Mouse (Mus musculus): Measurements from ENCODE around the gene Gemin5. TPM values are rescaled to one million over a fixed set of nuclear protein-coding genes. Genes with fewer than 3 reads are reported as not detected.
"Not testable (repeated sequence)": the region's sequence is repeated elsewhere in the genome, so short reads cannot be mapped to it uniquely, and the experiment has no call there.

Gene Gemin5
- total RNA-seq (2021): 10 to 100 TPM; 21.3 to 22.0 TPM

DNA sequence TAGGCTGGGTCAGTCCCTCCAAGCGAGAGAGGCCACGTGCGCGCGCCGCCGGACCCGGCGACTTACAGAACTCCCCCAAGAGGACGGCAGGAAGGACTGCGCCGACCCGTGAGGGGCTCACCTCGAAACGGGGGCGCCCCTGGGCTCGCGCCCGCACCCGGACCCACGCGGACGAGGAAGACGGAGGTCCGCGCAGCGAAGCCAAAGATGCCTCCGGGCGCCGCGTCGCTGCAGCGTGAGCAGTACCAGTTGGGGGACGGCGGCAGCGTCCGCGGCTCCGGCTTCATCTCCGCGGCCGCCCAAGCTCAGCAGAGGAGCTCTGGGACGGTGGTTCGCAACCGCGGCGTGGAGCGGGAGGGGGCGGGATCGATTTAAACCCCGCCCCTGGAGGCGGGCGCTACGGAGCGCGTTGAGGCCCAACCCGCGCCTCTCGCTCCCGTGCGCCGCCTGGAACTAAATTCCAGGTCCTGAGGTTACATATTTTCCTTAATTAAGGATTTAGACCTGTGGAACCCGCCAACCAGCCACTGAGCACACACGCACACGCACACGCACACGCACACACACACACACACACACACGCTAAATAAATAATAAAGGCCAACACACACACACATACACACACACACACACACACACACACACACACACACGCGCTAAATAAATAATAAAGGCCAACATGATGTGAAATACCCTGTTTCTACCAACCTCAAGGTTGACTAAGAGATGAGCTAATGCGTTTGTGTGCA lies at the start of gene Gemin5:
Gene Gemin5, minus strand, starts transcription at position 373 of the 749 bp plus-strand sequence.
- intact Hi-C loops (cut with DNase I): no loop called here
- peak; percentile 87 for DNase-seq

DNA sequence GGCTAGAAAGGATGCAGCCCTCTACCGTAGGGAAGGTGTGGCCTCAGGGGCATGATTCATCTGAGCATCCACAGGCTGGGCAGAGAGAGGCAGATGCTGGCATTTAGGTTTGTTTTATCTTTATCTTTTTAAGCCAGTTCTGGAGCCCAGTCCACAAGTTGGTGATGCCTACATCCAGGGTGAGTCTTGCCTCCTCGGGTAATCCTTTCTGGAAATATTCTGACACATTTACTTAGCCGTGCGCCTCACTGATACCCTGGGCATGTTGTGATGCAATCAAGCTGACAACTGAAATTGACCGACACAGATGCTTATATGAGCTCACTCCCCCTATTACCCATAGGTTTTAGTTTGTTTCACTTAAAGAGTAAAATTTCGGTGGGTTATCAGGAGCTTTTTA lies 48.5 kb upstream of the Gemin5 start:
- intact Hi-C loops (cut with DNase I): no loop called here
- DNase-seq: no peak

DNA sequence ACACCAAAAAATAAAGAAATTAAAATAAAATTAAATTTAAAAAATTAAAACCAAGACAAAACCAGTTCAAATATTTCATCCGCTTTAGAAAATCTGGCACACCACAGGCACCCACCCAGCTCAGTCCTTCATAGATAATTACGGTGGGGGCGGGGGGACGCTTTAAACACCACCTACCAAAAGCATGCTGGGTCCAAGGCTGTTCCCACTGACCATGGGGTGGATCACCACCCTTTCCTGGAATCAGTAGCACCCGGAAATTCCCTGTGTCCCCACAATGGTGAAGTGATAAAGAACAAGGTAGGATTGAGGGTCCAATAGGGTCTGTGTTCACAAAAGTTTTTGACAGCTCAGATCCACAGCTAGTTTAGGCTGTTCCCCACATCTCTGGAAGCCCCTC lies 47.5 kb upstream of the Gemin5 start:
- intact Hi-C loops (cut with DNase I): no loop called here
- DNase-seq: no peak

DNA sequence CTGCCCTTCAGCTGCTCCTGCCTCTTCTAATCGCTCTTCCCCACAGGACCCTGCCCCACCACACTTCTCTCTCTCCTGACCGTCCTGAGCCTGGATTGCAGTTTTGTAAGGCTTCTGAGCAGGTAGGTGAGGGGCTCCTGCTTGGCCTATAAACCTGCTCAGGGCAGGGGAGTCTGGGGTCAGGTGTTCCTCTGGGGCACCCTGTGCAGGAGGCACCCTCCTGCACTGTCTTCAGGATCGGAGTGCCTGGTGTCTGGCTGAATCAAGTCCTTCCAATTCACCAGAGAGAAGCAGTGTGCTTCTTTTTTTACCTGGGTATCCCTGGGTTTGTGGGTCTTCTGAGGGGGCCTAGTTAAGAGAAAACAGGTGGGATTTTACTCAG lies 46.7 kb upstream of the Gemin5 start:
- DNase-seq; intact Hi-C loops (cut with DNase I): not testable (repeated sequence)

DNA sequence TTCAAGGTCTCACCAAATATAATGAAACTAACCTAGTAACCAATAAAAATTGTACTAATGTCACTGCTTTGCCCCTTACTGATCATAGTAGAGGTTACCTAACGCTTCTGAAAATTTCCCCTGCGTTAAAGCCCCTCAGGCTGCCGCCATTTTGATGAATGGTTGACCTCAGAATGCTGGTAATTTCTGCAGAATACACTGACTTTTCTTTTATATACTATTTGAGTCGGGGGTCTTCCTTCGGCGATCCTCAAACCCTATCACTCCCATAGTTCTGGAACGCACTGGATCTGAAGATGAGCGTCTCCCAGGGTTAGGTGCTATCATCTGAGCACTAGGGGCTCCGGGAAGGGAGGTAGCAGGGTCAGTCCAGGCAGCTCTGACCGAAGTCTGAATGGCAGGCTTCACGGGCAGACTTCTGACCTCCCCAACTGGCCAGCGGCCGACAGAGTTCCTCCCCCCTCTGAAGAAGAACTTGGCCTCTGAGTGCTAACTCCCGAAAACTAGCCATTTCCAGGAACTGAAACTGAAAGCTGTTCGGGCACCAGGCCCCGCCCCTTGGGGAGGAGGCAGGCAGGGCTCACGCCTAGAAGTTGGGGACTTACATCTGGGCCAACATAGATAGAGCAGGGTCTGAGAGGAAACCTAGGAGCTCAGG lies 46.2 kb upstream of the Gemin5 start:
- intact Hi-C loops (cut with DNase I): no loop called here
- DNase-seq: peak; percentile 31

DNA sequence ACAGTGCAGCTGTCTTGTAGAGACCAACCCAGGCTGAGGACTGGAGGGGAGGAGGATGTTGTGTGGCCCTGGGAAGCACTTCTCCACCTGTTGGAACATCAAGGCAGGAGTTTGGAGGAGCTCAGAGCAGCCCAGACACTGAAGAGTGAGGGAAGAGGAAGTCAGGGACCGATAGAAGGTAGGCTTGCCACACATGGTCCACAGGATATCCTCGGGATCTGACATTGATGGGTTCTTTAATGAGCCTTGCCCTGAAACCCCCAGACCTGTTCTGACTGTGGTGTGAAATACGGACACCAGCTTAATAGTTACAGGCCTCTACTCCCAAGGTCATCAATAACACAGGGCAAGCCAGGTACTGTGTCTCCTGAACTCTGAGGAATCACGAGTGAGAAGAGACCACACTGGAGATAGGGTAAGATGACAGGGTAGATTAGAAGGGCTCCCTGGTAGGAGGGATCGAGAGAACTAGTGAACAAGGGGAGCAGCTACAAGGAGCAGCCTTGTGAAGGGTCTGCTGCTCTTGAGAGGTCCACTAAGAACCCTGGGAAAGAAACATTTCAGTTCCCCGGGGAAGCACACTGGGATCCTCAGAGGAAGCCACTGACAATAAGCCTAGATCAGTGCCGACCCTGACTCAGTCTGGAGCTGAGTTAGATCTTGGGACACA lies 45.5 kb upstream of the Gemin5 start:
- intact Hi-C loops (cut with DNase I): no loop called here
- DNase-seq: no peak

DNA sequence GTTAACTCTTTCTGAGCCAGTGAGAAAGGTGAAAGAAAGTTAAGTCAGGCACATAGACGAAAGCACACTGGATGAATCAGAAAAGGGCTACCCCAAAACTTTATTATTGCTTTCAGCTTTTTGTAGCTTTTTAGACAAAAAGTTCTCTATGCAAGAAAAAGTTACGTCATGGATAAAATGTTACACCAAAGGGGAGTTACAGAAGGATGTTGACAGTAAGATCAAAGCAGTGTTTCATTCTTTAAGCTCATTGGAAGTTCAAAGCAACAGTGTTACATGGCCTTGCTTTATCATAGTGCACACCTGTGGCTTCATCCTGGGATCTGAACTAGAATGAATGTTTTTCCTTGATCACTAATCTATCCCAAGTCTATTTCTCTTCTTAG lies 43.3 kb upstream of the Gemin5 start:
- intact Hi-C loops (cut with DNase I): no loop called here

DNA sequence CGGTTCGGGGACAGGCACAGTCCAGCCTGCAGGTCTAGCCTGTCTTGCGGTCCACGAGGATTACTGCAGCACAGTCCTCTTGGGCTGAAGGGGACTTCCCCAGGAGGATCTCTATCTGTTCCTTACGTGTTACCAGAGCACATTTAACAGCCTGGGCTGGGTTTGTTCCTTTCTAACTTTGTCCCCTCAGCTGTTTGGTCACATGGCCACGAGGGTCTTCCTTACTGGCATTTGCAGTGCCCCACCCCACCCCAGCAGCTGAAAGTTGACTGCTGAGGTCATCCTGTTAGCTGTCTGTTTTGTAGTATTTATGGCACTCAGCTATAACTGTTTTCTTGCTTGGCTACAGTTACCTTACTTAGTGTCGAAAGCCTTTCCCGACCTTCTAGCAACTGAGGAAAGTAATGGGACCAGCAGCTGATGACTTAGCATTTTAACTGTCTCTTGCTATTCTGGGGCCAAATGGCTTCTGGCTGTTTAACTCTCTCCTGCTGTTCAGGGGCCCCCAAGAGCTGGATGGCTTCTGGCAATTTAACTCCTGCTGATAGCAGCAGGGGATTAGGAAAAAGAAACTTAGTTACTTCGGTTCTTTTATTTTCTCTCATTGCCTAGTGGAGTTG lies 42.8 kb upstream of the Gemin5 start:
- intact Hi-C loops (cut with DNase I): no loop called here
- DNase-seq: no peak

More for the DNA sequence above, 43.3 kb upstream of the Gemin5 start:
- DNase-seq: no peak

DNA sequence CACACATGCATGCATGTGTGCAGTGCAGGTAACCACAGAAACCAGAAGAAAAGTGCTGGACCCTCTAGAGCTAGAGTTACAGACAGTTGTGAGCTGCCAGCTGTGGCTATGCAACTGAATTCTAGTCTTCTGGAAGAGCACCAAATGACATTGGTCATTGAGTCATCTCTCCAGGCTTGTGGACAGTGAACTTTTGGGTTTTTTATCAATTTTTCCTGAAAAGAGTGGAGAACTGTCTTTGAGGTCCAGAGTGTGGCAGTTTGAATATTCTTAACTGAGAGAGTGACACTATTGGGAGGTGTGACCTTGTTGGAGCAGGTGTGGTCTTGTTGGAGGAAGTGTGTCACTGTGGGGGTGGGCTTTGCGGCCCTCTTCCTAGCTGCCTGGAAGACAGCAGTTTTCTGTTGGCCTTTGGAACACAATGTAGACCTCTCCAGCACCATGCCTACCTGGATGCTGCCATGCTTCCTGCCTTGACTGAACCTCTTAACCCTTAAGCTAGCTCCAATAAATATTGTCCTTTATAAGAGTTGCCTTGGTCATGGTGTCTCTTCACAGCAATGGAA lies 42.1 kb upstream of the Gemin5 start:
- intact Hi-C loops (cut with DNase I): no loop called here
- DNase-seq: no peak

DNA sequence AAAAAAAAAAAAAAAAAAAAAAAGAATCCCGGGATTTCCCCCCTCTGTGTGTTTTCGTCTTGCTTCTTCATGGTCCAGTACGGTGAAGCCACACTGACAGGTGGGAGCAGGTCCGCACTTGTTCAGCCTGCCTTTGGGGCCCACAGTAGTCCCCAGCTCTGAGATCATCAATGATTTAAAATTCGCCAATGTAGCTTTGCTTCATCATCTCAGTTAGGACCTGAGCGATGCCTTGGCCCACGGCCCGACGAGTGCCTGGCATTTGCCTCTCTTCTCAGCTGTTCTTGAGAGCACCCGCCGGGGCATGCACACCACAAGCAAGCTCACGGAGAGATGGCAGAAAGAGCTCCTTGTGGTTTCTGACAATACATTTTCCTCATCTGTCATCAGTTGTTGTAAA lies 32.7 kb upstream of the Gemin5 start:
- intact Hi-C loops (cut with DNase I): no loop called here
- DNase-seq: peak; percentile 58

DNA sequence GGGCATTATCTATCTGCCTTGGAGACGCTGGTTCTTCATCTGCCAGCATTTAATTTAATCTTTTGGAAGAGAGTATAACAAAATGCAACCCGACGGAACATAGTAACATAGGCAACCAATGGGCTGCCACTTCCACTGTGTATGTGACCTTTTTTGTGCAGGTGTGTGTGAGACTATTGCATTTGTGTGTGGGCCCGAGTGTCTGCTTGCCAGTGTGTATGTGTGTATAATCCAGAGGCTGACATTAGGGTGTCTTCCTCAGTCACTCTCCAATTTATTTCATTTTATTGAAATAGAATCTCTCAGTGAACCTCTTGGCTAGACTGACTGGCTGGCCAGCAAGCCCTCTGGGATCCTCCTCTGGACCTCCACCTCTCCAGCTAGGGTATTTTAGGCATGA lies 31.9 kb upstream of the Gemin5 start:
- intact Hi-C loops (cut with DNase I): no loop called here
- no peak for DNase-seq

DNA sequence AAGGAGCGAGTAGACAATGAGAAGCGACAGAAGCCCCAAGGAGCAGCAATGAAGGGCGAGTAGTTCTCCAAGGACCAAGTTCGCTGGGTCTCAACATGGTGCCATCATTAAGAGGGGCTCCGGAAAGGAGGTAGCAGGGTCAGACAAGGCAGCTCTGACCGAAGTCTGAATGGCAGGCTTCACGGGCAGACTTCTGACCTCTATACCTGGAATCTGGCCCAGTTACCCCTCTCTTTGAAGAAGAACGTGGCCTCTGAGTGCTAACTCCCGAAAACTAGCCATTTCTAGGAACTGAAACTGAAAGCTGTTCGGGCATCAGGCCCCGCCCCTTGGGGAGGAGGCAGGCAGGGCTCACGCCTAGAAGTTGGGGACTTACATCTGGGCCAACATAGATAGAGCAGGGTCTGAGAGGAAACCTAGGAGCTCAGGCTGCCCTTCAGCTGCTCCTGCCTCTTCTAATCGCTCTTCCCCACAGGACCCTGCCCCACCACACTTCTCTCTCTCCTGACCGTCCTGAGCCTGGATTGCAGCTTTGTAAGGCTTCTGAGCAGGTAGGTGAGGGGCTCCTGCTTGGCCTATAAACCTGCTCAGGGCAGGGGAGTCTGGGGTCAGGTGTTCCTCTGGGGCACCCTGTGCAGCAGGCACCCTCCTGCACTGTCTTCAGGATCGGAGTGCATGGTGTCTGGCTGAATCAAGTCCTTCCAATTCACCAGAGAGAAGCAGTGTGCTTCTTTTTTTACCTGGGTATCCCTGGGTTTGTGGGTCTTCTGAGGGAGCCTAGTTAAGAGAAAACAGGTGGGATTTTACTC lies 31.1 kb upstream of the Gemin5 start, which contains the start of the genes Igtp and Irgm2:
Gene Igtp, plus strand, starts transcription at position 328 of the 809 bp plus-strand sequence.
Gene Irgm2, plus strand, starts transcription at position 390 of the 809 bp plus-strand sequence.
- intact Hi-C loops (cut with DNase I): not testable (repeated sequence)
- DNase-seq: peak; percentile 36

DNA sequence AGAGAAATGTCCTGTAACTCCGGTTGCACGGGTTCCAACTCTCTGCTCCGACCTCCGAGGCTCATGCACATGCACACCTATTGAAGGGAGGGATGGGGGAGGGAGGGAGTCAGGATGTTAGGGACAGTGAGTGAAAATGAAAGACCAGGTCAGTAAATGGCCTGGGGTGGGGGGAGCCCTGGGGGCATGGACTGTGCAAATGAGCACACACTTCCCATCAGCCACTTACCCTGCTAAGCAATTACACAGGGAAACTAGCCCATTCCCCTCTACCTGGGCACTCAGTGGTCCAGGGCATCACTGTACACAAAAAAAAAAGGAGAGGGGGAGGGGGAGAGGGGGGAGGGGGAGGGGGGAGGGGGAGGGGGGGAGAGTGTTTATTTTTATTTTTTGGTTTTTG lies 30.3 kb upstream of the Gemin5 start:
- DNase-seq: no peak
- intact Hi-C loops (cut with DNase I): no loop called here

DNA sequence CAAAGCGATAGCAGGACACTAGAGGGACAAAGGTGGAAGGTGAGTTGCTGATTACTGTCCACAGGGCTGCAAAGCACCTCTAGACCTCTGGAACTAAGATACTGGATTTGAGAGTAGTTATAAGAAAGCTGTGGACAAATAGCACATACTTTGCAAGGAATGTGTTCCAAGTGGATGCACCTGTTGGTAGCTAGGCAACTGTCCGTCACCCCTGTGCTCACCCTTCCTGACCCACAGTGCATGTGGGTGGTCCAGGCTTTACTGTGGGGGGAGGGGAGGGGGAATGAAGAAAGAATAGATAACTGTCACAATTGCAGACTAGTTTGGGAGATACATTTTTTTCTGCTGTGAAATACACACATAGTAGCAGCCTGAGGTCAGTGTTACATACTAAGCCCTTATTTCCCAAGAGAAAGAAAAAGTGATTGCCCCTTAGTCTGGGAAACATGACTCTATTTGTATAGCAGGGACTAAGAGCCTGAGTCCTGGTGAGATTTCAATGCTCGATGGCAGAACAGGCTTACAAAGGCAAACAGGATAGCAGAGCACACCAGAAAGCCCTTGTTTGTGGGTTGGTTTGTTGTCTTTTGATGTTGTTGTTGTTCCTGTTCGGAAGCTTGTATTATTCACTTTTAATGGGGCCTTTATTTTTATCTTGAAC lies 25.7 kb upstream of the Gemin5 start:
- no peak for DNase-seq
- intact Hi-C loops (cut with DNase I): no loop called here

DNA sequence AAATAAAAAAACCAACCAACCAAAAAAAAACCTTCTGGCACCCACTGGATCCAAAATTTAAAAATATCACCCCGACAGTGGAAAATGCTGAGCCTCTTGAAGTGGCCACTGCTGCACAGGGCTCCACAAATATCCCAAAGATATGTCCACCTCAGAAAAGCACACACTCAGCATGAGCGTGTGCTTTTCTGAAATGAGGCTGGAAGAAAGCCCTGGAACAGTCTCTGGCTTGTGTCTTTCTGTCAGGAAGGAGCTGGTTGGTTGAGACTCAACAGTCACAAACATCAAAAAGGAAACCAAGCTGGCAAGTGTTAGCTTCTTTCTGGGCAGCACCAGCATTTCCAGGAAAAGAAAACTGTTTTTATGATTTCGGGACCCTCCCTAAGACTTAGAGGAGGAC lies 25.0 kb upstream of the Gemin5 start:
- no peak for DNase-seq
- intact Hi-C loops (cut with DNase I): no loop called here

DNA sequence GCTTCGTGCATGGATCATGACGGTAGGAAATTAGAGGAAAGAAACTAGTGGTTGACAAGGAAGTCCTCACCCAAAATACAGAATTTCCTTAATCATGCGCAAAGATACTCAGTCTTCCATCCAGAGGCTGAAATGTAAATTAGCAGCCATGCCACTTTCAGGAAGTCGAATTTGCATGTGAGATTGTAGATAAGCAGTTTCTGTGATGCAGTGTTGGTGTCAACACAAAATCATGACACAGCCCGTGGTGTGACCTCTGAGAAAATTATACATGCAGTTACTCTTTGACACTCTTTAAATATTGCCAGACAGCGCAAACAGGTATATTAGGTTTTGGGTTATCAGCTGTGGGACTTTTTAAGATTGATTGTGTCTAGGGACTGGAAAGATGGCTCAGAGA lies 21.3 kb upstream of the Gemin5 start:
- DNase-seq: no peak
- intact Hi-C loops (cut with DNase I): loop anchor here (10.0 kb wide), 1 partner anchor 305 kb away; the partner anchor contains the start of gene Olfr332

DNA sequence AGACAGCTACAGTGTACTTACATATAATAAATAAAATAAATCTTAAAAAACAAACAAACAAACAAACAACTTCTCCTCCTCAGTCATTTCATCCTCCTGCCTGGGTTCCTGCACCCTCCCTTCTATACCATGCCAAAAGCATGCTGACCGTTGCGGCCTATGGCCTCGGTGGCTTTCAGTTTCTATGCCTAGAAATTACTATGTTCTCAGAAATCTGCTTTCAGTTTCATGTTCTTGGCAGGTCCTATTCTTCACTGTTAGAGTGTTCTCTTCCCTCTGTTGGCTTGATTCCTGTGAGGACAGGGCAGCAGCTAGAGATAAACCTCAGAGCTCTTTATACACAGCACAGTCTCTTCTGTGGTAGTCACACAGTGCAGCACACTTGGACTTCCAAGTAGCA lies 15.2 kb upstream of the Gemin5 start:
- intact Hi-C loops (cut with DNase I): loop anchor here (10.0 kb wide), 1 partner anchor 311 kb away; the partner anchor contains the start of gene Olfr332
- DNase-seq: no peak

DNA sequence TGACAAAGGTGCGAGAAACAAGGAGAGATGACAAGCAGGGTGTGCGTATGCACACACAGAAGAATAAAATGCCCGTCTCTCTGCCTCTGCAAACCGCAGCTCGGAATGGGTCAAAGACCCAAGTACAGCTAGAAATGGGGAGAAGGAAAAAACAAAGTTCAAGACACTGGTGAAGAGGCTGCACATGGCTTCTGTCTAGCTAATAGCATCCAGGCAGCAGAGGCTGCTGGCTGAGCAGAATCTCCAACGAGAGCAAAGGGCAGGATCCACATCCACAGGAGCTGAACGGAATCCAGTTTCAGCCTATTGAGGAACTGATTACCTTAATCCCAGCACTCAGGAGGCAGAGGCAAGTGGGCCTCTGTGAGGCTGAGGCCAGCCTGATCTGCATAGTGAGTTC lies 12.4 kb upstream of the Gemin5 start:
- intact Hi-C loops (cut with DNase I): loop anchor here (10.0 kb wide), 1 partner anchor 314 kb away; the partner anchor contains the start of gene Olfr332
- no peak for DNase-seq

DNA sequence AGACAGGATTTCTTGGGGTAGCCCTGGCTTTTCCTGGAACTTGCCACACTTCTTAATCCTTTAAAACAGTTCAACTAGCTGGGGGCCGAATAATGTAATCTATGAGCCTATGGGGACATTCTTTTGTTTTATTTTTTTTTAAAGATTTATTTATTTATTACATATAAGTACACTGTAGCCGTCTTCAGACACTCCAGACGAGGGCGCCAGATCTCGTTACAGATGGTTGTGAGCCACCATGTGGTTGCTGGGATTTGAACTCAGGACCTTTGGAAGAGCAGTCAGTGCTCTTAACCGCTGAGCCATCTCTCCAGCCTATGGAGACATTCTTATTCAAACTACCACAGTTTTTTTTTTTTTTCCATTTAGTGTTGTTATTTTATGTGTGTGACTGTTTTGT lies 11.6 kb upstream of the Gemin5 start:
- intact Hi-C loops (cut with DNase I): loop anchor here (5.0 to 10.0 kb wide), 3 partner anchors 42 to 315 kb away; partner anchors contain the start of gene Olfr332
- DNase-seq: not testable (repeated sequence)
